Mouse (Mus musculus): ENCODE measurements at regions not wholly inside any gene's neighbourhood (a gene's known extent, or its start where the extent isn't known, plus 50 kb on each side); places are given as distances from the start of the nearest gene placed in this dataset.

DNA sequence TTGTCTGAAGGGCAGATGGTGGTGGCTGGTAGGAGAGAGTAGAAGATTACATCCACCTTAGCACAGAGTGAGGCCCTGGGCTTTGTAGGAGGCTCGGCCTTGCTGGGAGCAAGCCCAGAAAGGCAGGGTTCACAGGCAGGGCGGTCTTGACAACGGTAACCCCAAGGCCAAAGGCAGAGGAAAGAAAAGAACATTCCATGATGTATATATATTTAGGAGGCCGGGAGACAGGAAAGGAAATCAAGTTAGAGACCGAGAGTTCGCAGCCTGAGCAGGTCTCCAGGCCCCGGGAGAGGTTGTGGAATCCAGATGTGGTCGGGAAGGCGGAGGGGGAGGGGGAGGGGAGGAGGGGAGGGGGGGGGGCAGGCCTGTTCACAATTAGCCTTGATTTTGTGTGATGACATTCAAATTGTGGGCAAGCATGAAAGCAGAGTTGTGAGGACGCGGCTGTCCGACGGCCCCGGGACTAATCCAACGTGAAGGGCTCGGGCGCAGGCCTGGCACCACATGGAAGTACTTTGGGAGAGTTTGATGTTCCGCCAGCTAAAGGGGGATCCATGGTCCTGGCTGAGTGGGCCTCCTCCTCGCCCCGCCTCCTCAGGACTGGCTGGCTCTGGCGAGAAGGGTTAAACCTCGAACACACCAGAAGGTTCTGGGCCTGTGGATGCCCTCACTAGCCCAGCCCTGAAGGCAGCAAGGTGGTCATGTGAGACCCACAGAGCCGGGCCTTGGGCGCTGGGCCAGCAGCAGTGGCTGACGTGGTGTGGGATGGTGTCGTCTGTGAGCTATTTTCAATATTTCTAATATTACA, 131.8 kb upstream of the Gm26897 start:
- DNase-seq (ENCODE audit: low read depth), result peak; percentile 86

DNA sequence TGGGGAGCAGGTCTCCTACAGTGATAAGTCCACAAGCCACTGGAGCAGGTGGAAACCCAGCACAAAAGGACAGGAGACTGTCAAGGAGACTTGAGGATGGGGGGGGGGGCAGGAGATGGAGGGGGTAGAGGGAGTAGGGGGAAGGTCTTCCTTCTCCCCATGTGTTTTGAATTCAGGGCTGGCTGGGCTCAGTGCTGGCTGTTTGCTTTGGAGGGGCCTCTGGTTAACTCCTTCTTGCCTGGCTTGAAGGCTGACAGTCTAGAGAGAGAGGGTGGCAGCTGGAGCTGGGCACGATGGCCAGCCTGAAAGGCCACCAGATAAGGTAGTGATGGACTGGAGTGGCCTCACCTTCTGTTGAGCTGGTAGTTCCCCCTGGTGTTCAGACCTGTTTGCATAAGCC, 120.0 kb upstream of the Gm26897 start:
- DNase-seq (ENCODE audit: low read depth), result no peak

DNA sequence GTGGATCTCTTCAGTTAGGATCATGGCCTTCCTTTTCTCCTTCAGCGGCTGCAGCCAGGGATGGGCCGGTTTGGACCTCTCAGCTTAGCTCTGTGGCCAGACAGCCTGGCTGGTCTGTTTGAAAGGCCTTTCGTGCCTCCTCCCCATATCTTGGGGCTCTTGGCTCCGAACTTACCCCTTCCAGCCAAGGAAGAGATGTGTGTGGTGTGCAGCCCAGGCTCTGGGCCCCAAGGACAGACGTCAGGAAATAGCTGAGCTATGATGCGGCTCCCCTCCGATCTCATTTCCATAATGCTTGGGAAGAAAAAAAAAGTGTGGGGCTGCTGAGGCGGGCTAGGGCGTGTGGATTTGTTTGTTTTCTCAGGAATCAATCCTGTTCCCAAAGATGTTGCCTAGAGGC, 113.8 kb upstream of the Gm26897 start:
- peak; percentile 96 for DNase-seq (ENCODE audit: low read depth)

DNA sequence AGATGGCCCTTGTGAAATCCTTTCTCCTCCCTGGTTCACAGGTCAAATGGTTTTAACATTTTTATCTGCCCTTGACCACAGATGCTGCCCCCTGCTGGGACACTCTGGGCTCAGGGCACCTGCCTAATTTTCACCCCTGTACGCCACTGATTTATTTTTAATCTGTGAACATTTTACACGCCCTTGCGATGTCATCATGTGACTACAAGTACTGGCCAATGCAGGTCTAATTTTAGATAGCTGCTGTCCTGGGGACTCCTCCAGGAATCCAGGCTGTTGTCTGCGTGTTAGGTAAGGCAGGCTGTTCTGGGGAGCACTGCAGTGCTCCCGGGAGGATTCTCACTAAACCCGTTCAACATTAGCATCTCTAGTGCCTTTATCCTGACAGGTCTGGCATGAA, 113.1 kb upstream of the Gm26897 start:
- DNase-seq (ENCODE audit: low read depth), result no peak

DNA sequence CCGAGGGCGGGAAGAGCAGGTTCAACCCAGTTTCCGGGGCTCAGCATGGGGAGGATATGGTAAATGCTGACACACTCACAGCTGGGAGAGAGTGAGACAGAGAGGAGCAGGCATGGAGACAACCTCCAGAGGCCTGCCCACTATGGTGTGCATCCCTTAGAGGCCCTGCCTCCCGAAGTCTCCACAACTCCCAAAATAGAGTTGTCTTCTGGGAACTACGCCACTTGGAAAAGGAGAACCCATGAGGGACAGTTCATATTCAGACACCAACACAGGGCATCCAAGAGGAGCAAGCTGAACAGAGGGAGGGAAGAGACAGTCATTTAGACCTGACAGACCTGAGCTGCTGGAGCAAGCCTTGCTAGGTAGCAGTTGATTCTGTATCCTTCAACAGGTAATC, 111.2 kb upstream of the Gm26897 start:
- no peak for DNase-seq (ENCODE audit: low read depth)

DNA sequence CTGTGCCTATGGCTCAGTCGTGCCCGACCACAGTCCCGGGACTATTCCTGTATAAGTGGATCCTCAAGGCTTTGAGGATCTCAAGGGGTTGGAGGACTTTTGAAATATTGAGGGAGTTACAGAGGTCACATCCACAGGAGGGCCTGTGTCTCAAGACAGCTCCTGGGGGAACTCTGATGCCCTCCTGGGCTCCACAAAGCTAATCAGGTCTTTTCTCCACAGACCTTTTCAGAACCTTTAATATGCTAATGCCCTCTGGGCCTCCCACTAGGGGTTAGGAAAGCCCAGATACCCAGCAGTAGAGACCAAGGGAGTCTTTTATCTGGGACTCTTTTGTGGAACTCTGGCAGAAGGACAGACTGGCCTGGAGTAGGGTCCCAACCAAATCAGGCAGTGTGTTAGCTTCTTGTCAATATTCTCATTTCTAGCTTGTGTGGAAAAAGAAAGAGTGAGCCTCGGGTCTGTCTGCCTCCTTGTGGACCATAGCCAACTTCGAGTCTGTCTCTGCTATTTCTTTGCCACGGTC, 107.4 kb upstream of the Gm26897 start:
- DNase-seq (ENCODE audit: low read depth), result no peak

DNA sequence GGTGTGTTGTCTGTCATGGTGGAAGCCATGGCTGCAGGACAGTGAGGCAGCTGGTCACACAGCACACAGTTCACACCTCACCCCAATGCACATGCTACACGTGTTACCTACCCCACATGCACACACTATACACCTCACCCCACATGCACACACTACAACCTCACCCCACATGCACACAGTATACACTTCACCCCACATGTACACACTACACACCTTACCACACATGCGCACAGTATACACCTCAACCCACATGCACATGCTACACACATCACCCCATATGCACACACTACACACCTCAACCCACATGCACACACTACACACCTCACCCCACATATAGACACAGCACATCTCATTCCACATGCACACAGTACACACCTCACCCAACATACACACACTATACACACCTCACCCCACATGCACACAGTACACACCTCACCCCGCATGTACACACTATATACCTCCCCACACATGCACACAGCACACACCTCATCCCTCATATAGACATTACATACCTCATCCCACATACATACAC, 103.3 kb upstream of the Gm26897 start:
- no peak for DNase-seq (ENCODE audit: low read depth)

DNA sequence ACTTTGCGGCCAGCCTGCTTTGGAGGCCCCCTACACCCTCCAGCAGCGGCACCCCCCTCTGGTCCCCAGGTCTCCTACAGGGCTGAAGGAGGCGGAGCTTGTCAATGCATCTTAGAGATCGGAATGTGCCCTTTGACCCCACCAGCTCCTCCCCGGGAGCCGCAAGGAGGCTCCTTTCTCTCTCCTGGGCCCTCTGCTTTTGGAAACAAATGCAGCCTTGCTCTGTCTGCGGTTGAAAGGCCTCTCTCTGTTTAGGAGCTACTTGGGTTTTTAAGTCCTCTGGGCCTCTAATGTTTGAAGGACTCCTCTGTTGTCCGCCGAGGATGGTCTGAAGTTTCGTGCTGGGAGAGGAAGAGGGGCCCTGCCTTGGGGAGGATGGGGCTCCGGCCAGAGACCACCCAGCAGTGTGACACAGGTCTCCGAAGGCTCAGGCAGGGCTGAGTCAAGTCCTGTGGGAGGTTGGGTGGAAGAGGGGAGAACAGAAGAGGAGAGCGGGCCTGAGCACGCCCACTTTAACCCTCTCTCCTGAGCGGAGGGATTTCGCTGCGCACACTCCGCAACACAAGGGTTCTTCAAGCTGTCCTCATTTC, 102.1 kb upstream of the Gm26897 start:
- peak; percentile 88 for DNase-seq (ENCODE audit: low read depth)

DNA sequence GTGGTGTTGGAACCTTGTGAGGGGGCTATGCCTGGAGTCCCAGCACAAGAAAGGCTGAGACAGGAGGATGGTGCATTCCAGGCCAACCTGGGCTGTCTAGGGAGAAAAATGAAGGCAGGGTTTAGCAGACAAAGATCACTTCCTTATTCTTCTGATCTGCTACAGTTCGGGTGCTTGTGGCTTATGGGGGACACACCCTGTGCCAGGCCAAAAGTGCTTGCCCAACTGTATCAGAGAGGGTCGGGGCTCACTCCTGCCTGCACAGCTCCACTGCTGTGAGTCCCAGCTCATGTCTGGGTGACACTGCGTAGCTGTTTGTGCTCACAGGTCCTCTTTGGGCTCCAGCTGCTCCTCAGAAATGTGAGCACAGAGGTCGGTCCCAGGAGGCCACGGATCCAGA, 98.6 kb upstream of the Gm26897 start:
- no peak for DNase-seq (ENCODE audit: low read depth)

DNA sequence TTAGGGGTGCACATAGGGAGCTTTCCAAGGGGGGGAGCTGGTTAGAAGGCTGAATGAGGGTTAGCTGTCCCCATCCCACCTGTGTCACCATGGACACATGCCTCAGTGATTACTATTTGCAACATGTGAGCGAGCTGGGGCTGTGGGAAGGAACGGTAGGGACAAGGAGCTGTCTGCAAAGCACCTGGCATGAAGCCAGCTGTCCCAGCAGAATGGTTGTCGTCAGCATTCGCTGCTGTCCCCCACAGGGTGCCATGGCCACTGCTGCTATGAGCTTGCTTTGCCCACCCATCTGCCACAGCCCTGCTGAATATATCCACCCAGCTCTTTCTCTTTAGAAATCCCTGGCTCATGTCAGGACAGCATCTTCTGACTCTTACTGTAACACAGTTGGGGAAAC, 96.8 kb upstream of the Gm26897 start:
- no peak for DNase-seq (ENCODE audit: low read depth)

DNA sequence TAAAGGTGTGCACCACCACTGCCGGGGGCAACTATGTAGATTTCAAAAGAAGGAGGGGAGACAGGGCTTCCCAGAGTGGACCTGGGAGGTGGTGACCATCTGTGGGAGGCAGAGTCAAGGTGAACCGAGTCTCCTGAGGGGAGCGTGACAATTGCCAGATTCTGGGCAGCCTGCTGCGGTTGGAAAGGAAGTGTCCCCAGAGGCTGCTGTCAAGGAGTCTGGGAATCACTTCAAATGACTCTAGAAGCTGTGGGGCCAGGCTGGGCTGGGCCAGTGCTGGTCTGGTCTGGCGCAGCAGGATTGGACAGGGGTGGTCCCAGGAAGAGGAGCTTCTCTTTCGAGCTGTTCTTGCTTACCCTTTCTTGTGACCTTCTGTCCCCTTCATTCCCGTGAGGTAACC, 95.4 kb upstream of the Gm26897 start:
- DNase-seq (ENCODE audit: low read depth), result no peak

DNA sequence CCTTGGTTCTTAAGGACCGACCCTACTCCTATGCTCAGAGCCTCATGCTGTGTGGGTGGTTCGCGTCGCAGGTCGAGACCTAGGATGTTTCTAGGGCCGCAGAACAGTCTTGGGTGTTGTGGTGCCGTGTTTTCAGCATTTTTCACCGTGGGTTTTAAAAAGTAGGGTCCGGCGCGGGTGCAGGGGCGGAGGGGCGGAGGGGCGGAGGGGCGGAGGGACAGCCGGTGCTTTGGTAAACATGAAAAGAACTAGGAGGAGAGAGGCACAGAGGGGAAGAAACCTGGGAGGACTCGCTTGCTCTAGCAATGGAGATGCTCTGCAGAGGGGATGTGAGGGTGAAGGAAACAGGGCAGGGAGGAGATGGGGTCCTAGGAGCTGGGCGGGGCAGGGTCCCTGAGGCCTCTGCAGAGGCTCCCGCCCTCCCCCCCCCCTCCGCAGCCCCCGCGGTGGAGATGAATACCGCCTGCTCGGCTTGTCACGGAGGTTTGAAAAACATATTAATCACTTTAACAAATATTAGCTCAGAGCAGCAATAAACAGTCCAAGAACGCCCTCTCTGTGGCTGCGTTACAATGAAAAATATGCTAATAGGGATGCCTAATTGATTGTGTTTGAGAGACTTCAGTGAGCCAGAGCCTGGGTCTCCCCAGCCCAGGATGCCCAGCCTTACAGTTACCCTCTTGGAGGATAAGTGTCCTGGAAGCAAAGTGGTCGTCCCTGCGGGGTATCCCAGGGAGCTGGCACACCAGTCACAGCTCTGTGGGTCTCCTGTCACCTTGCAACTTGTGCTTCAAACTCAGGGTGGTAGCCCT, 94.0 kb upstream of the Gm26897 start:
- no peak for DNase-seq (ENCODE audit: low read depth)

DNA sequence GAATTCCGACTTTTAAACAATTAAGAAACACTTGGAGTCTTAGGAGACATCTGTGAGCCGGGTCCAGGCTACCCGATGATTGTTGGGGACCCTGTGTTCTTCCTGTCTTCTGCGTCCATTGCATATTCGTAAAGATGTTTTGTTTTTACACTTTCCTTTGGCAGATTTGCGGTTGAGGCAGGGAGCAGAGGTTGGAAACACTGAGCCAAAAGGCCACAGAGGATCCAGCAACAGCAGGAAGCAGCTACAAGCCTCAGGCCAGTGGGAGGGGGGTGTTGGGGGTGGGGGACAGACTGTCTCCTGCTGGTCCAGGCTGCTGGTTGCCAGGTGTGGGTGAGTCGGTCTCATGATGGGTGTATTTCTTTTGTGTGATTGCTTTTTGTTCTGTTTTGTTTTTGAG, 92.7 kb upstream of the Gm26897 start:
- DNase-seq (ENCODE audit: low read depth), result no peak

DNA sequence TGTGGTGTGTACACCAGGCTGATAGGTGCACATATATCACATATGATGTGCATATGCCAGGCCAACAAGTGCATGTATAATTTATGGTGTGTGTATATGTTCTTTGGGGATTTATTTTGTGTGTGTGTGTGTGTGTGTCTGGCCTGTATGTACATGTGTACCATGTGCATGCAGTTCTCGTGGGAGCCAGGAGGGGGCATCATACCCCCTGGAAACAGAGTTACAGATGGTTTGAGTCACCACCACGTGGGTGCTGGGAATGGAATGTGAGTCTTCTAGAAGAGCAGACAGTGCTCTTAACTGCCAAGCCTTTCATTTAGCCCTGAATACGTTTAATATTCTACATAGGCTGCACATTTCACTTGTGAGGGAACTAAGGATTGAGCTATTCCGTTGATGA, 92.0 kb upstream of the Gm26897 start:
- no peak for DNase-seq (ENCODE audit: low read depth)

DNA sequence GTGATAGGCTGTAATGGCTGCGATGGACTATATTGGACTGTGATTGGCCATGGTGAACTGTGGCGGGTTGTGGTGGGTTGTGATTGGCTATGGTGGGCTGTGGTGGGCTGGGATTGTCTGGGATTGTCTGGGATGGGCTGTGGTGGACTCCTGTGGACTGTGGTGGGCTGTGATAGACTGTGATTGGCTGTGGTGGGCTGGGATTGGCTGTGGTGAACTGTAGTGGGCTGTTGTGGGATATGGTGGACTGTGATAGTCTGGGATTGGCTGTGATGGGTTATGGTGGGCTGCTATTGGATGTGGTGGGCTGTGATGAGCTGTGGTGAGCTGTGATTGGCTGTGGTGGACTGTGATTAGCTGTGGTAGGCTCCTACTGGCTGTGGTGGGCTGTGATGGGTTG, 89.6 kb upstream of the Gm26897 start:
- DNase-seq (ENCODE audit: low read depth), result no peak

DNA sequence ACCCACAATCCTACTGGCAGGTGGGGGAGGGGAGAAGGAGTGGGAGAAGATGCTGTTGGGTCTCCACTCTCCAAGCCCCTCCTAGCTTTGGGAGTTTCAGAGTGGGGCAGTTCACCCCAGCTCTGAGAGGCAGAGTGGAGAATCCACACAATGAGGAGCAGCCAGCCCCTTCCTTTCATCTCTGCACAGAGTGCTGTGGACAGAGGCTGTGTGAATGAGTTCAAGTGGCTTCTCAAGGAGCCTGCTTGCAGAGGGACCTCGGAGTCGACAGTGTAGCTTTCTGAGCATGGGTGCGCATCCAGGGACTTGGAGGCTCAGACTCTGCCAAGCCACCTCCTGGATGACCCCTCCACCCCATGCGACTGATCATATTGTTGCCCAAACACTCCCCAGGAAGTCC, 88.9 kb upstream of the Gm26897 start:
- no peak for DNase-seq (ENCODE audit: low read depth)

DNA sequence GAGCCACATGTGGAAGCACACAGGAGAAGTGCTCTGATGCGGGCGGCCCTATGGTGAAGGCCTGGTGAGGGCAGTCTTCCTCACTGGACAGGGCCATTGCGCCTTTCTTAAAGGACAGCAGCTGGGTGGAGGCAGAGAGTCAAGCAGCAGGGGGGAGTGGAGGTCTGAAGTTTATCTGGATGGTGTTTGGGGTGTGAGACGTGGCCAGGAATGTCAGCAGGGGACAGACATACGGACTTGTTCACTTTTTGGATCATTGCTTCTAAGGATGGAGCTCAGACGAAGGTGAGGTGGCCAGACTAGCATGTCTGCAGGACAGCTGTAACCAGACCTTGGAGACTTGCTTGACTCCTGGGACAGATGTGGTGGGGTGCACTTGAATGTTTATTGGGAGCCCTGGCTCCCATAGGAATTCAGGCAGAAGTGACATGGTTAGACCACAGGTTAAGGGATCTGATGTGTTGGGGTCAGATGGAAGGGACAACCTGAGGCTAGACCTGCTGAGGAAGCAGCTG, 86.0 kb upstream of the Gm26897 start:
- no peak for DNase-seq (ENCODE audit: low read depth)

DNA sequence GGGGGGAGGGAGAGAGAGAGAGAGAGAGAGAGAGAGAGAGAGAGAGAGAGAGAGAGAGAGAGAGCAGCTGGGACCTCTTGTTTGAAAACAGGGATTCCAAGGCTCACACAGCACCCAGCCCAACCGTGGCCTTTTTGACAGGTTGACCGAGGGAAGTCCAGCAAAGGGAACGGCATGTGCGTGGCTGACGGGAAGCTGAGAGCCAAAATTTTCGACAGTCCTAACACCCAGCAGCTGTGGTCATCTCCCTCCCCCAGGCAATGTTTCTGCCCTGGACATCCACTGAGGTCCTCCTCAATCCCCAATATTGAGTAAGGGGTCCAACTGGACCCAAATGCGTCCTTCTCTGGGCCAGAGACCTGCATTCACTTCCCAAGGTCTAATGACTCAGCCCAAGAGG, 85.2 kb upstream of the Gm26897 start:
- DNase-seq (ENCODE audit: low read depth), result no peak

DNA sequence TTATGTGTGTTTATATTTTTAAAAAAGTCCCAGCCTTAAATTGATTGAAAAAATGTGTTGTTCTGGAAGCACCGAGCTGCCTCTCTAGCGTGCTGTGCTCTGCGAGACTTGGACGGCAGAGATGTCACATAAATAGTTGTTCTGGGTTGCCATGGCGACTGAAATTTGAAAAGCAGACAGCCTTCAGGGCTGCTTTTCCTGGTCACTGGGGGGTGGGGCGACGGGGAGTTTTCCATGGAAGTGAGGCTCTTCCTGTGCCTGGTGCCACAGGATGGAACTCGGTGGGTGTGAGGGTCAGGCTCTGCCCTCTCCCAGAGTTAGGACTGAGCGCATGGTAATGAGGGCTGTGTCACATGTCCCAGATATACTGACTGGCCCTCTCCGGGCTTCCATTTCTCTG, 84.7 kb upstream of the Gm26897 start:
- peak; percentile 79 for DNase-seq (ENCODE audit: low read depth)

DNA sequence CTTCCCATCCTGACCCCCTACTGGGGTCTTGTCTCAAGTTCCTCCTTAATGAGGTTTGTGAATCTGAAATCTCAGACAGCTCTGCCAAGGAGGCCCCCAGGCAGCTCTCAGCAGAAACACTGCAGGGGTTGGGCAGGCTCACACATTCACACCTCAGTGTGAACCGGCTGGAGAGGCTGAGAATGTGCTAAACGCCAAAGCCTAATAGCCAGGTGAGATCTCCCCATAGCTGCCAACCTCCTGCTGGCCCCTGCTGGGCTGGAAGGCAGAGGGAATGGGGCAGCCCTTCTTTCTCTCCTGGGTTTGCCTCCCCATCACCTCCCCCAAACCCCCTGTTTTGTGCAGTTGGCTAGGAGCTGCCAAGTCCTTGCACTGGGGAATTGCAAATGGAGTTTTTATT, 81.3 kb upstream of the Gm26897 start:
- DNase-seq (ENCODE audit: low read depth), result no peak

DNA sequence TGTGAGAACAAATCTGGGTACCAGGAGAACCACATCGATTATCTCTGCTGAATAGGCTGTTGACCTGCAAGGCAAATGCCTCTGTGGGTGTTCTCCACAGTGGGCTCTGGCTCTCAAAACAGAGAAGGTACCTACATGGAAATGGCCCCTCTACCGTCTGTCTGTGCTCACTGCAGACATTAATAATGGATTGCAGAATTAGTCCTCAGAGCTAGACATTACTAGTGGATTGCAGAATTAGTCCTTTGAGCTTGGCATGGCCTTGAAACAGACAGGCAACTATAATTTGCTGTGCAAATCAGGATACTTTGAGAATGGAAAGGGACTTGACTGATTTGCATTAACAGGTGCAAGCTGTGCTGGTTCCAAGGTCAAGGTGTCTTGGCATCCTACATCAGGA, 77.3 kb upstream of the Gm26897 start:
- DNase-seq (ENCODE audit: low read depth), result no peak

DNA sequence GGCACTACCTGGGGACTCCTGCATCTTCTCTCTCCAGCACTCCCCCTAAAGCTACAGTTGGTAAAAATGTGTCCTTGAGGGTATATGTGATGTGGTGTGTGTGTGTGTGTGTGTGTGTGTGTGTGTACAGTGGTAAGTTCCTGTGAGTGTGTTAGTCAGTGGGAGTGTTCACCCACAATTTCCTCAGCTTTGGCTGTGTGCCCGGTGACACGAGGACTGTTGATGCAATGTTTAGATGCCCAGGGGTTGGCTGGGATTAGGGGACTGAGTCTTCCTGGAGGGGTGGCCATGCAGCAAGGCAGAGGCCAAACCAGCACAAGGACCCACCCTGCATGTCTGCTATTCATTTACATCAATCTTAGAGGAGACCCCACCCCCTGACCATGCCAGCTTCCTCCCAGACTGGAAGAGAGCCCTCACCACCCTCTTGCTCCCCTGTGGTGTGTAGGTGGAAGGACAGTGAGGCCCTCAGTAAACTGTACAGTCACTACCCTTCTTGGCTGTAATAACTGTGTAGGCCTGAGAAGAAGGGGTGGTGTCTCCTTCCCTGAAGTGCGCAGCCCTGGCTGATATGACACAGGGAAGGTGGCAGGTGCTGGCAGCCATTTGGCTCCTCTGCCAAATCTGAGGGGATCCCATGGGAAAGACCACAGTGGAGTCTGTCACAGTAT, 75.8 kb upstream of the Gm26897 start:
- DNase-seq (ENCODE audit: low read depth), result peak; percentile 85
